Comparison of ENCODE assay signal across 21 mouse cellular contexts in the genomic region with DNA sequence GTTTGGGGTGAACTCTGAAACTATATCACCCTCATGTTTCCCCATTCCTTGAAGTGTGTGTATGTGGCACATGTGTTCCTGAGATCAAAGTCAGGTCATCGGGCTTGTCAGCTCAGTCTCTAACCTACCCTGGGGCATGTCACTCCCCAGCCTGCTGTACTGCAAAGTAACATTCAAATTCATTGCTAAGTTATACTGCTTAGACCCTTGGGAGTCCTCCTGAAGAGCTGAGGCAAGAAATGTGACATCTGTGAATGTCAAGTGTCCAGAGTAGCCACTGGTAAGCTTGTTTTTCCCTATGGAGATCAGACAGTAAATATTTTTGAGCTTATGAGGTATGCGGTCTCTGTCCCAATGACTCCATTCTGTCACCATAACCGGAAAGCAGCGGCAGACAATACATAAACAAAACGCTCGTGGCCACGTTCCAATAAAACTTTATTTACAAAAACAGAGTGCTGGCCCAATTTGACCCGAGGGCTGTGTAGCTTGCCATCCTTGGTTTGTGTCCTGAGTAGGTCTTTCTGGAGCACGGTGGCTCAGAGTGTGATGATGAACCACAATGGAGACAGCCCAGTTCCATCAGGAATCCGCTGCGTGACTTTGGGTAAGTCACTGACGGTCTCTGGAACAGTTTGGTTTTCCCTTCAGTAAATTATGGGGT.
A peak's percentile ranks its signal among the peaks of the same experiment; 100 is the strongest.
DNase-seq lines count a peak whose midpoint lies in the region; ATAC-seq and TF ChIP-seq lines count a peak whose summit lies in the region.
"Had no signal": no experiment of that assay in that cellular context is flagged by ENCODE, and none has a peak within 500 bp of the region (broad histone marks: within the 10 kb centered on the region; RNA-seq: fewer than 3 reads in every experiment).

No protein-coding gene starts in this region.

- H3K27ac ChIP-seq in lung, postnatal 0 days (ENCODE audit: low read length), result peak overlapping the region; percentile 76
- H3K27ac ChIP-seq in stomach, postnatal 0 days (replicated peaks), result no peak overlapping the region
- H3K27ac ChIP-seq: embryonic facial prominence, embryonic 15.5 days; forebrain, embryonic 15.5 days; heart, embryonic 10.5 days; hindbrain, embryonic 12.5 days had no signal

- no peaks in the 10 kb centered on the region for H3K9me3 ChIP-seq in lung, postnatal 0 days (ENCODE audit: low read length)
- H3K9me3 ChIP-seq in stomach, postnatal 0 days (ENCODE audit: control insufficient read depth, low read length), result no peaks in the 10 kb centered on the region
- H3K9me3 ChIP-seq: embryonic facial prominence, embryonic 15.5 days; forebrain, embryonic 15.5 days; heart, embryonic 10.5 days had no signal

- H3K4me1 ChIP-seq in lung, postnatal 0 days (ENCODE audit: insufficient read depth, low read depth, low read length), result no peaks in the 10 kb centered on the region
- H3K4me1 ChIP-seq in stomach, postnatal 0 days (replicated peaks; ENCODE audit: control insufficient read depth, insufficient read depth), result no peaks in the 10 kb centered on the region
- H3K4me1 ChIP-seq: embryonic facial prominence, embryonic 15.5 days; forebrain, embryonic 15.5 days; heart, embryonic 10.5 days; hindbrain, embryonic 12.5 days had no signal

- no peaks in the 10 kb centered on the region for H3K36me3 ChIP-seq in lung, postnatal 0 days (ENCODE audit: insufficient read depth, low read length)
- H3K36me3 ChIP-seq in stomach, postnatal 0 days (ENCODE audit: control insufficient read depth, insufficient read depth, low read length), result no peaks in the 10 kb centered on the region
- H3K36me3 ChIP-seq: embryonic facial prominence, embryonic 15.5 days; forebrain, embryonic 15.5 days; G1E; heart, embryonic 10.5 days; hindbrain, embryonic 12.5 days had no signal

- H3K27me3 ChIP-seq in lung, postnatal 0 days (replicated peaks; ENCODE audit: insufficient read depth, low read length), result no peaks in the 10 kb centered on the region
- no peaks in the 10 kb centered on the region for H3K27me3 ChIP-seq in stomach, postnatal 0 days (ENCODE audit: control insufficient read depth, insufficient read depth, low read length)
- H3K27me3 ChIP-seq: embryonic facial prominence, embryonic 15.5 days; forebrain, embryonic 15.5 days; hindbrain, embryonic 12.5 days had no signal

- WGBS in lung, postnatal 0 days, result 46% methylated on average over 12 of the region's 12 CpGs
- 69% methylated on average over 12 of the region's 12 CpGs for WGBS in stomach, postnatal 0 days

- H3K9ac ChIP-seq in lung, postnatal 0 days (replicated peaks; ENCODE audit: low read depth), result no peak overlapping the region
- no peak overlapping the region for H3K9ac ChIP-seq in stomach, postnatal 0 days (ENCODE audit: low read length)
- H3K9ac ChIP-seq: embryonic facial prominence, embryonic 15.5 days; forebrain, embryonic 15.5 days; hindbrain, embryonic 12.5 days had no signal

- no peak for TF ChIP-seq CTCF in lung, postnatal 0 days (IDR thresholded peaks at IDR 0.05)
- TF ChIP-seq CTCF in stomach, postnatal 0 days (IDR thresholded peaks at IDR 0.05; ENCODE audit: low read depth), result no peak

- no peak overlapping the region for H3K4me2 ChIP-seq in lung, postnatal 0 days (replicated peaks; ENCODE audit: low read depth, low read length)
- H3K4me2 ChIP-seq in stomach, postnatal 0 days (replicated peaks; ENCODE audit: low read depth), result no peak overlapping the region
- H3K4me2 ChIP-seq: embryonic facial prominence, embryonic 15.5 days; forebrain, embryonic 15.5 days; hindbrain, embryonic 12.5 days had no signal

- ATAC-seq in lung, postnatal 0 days, result peak; percentile 87
- ATAC-seq in stomach, postnatal 0 days (ENCODE audit: low FRiP score, low TSS enrichment), result no peak
- ATAC-seq: activated CD4-positive, CD25-positive, alpha-beta regulatory T cell, adult 4 months; CD4-positive, CD25-positive, alpha-beta regulatory T cell, adult 4 months; forebrain, embryonic 15.5 days; hindbrain, embryonic 16.5 days; inflammation-experienced regulatory T-cells, adult 6 months had no signal

- DNase-seq in heart, adult 11 months, result peak; percentile 59
- no peak for DNase-seq in heart, adult 18-20 months
- peak; percentile 93 for DNase-seq in lung, postnatal 0 days (ENCODE audit: low spot score)
- peak; percentile 67 for DNase-seq in lung, postnatal 36 days
- no peak for DNase-seq in kidney, adult 18-20 months
- DNase-seq in adrenal gland, postnatal 36 days, result no peak
- no peak for DNase-seq in stomach, postnatal 0 days (ENCODE audit: low spot score)
- DNase-seq: B cell, adult 2 months; cerebellum, adult 18-20 months; cerebellum, postnatal 10 days; heart, postnatal 4 days had no signal

- peak; percentile 77 for TF ChIP-seq EP300 in lung, postnatal 0 days (IDR thresholded peaks at IDR 0.05)
- no peak for TF ChIP-seq EP300 in stomach, postnatal 0 days (optimal IDR thresholded peaks at IDR 0.05)

- no peak overlapping the region for H3K4me3 ChIP-seq in lung, postnatal 0 days (ENCODE audit: low read depth, low read length)
- H3K4me3 ChIP-seq in stomach, postnatal 0 days (ENCODE audit: low read depth, low read length), result no peak overlapping the region
- H3K4me3 ChIP-seq: embryonic facial prominence, embryonic 15.5 days; erythroblast, embryonic 14.5 days; forebrain, embryonic 15.5 days; heart, embryonic 10.5 days; hindbrain, embryonic 12.5 days had no signal

Comparison
In these comparisons a context has a peak if more than half of its experiments do, and no peak if none do; other contexts are left out.
1. DNase-seq: peak in heart, adult 11 months (single experiment), lung, postnatal 0 days (single experiment) and lung, postnatal 36 days (single experiment); none in heart, adult 18-20 months (0 of 2), kidney, adult 18-20 months (single experiment), adrenal gland, postnatal 36 days (0 of 2) and stomach, postnatal 0 days (single experiment).